Mouse (Mus musculus): Measurements from ENCODE around the gene Gprc5d.

- TF ChIP-seq CTCF (IDR thresholded peaks at IDR 0.05; ENCODE audit: low read depth, low read length) (no peak), POLR2A (IDR thresholded peaks at IDR 0.05; ENCODE audit: insufficient read depth, low read length) (no peak), EP300 (IDR thresholded peaks at IDR 0.05; ENCODE audit: insufficient read depth, low read depth, low read length) (no peak)
Observed at GRCm38 (mm10) chr6:135136439-135137161, 18.5 kb upstream of the Gprc5d start.
